Mouse (Mus musculus) liver, postnatal 0 days (tissue): ENCODE data around the gene Casp2. TPM values are rescaled to one million over a fixed set of nuclear protein-coding genes. Genes with fewer than 3 reads are reported as not detected.

ENCODE experiments used
- ATAC-seq: fragments of 200-750 bp; cut with Nextera tagmentation; 2 replicates; pipeline ENCODE4 v1.8.0; 2017; ENCODE audit warnings: mild to moderate bottlenecking, moderate library complexity
- DNase-seq: peaks from one replicate; pipeline ENCODE4 v3.0.0-alpha.2; 2016
- H3K27ac ChIP-seq: fragments of 300-500 bp; sonication (generic); 2 replicates; pipeline ENCODE4 v1.5.1; 2014; ENCODE audit warnings: antibody characterized with exemption, moderate library complexity, mild to moderate bottlenecking, low read depth
- H3K27me3 ChIP-seq: fragments of 300-500 bp; sonication (generic); 2 replicates; pipeline ENCODE4 v1.6.1; 2014; ENCODE audit warnings: low read length, control low read depth, mixed read lengths; ENCODE audit not compliant: insufficient read depth
- H3K36me3 ChIP-seq: fragments of 300-500 bp; sonication (generic); replicated peaks from 2 replicates; pipeline ENCODE4 v1.6.1; 2014; ENCODE audit warnings: mild to moderate bottlenecking, control low read depth, low read length, moderate library complexity, mixed read lengths; ENCODE audit not compliant: insufficient read depth
- H3K4me1 ChIP-seq: fragments of 300-500 bp; sonication (generic); 2 replicates; pipeline ENCODE4 v1.6.1; 2014; ENCODE audit warnings: antibody characterized with exemption, mild to moderate bottlenecking, control low read depth; ENCODE audit not compliant: insufficient read depth
- H3K4me2 ChIP-seq: fragments of 300-500 bp; sonication (generic); 2 replicates; pipeline ENCODE4 v1.6.1; 2014; ENCODE audit warnings: low read depth, mild to moderate bottlenecking, low read length, moderate library complexity, mixed read lengths
- H3K4me3 ChIP-seq: fragments of 300-500 bp; sonication (generic); 2 replicates; pipeline ENCODE4 v1.5.1; 2014; ENCODE audit warnings: low read depth, low read length
- H3K9ac ChIP-seq: fragments of 300-500 bp; sonication (generic); replicated peaks from 2 replicates; pipeline ENCODE4 v1.6.1; 2014; ENCODE audit warnings: mild to moderate bottlenecking, moderate library complexity
- H3K9me3 ChIP-seq: fragments of 300-500 bp; sonication (generic); 2 replicates; pipeline ENCODE4 v1.6.1; 2016; ENCODE audit warnings: mild to moderate bottlenecking, control low read depth, low read length, mixed read lengths
- CTCF ChIP-seq: sonication (generic); IDR thresholded peaks from 2 replicates; pipeline ENCODE4 v1.5.1; 2016; ENCODE audit warnings: antibody characterized with exemption, low read depth
- EP300 ChIP-seq: IDR thresholded peaks from 2 replicates; pipeline ENCODE4 v1.6.1; 2016; ENCODE audit warnings: antibody characterized with exemption, low read depth, mild to moderate bottlenecking
- WGBS: fragments of 180-500 bp; shearing (Covaris S2); extraction: QIAGEN DNeasy Blood & Tissue Kit; methylation state at CpG from one replicate; pipeline ENCODE4 v1.1.7; 2014; ENCODE audit not compliant: insufficient replicate concordance; 5-methylcytosine and 5-hydroxymethylcytosine counted together
- polyA plus RNA-seq: library from polyadenylated mRNA; unstranded; fragments of >200 nt; fragmentation: Nextera tagmentation; extraction: Ambion mirVana; gene quantifications from 2 replicates; pipeline ENCODE4 v1.2.1, GENCODE M21; 2015

Casp2 gene
- polyA plus RNA-seq, result 10.3 and 11.1 TPM in 2 replicates

GRCm38 (mm10) chr6:42264626-42265312 is at the start of gene Casp2:
Gene Casp2 (plus strand): TSS chr6:42264985.
- peak; percentile 98 for DNase-seq
- TF ChIP-seq EP300 (0 out of 2 replicates have a peak, but pooled peaks have one; percentile 17), CTCF (peak; percentile 91)
- Histone ChIP-seq H3K9ac (peak within 1 kb of the TSS; percentile 89), H3K4me2 (peak within 1 kb of the TSS; percentile 85), H3K27me3 (no peaks in the 10 kb centered on the region), H3K9me3 (no peaks in the 10 kb centered on the region), H3K4me1 (peaks cover 9% of the 10 kb centered on the region; the same call in 1 of the 2 replicates), H3K36me3 (peaks cover 25% of the 10 kb centered on the region), H3K4me3 (peak within 1 kb of the TSS; percentile 96), H3K27ac (peak within 1 kb of the TSS; percentile 92)
- peak; percentile 99 for ATAC-seq
- WGBS, result 0% methylated on average over 49 of the region's 51 CpGs

- TF ChIP-seq CTCF (no peak), EP300 (no peak)
- Histone ChIP-seq H3K4me3 (no peak within 1 kb of the TSS), H3K36me3 (no peaks in the 10 kb centered on the region), H3K27me3 (no peaks in the 10 kb centered on the region), H3K27ac (no peak within 1 kb of the TSS), H3K4me1 (no peaks in the 10 kb centered on the region), H3K9ac (no peak within 1 kb of the TSS), H3K4me2 (no peak within 1 kb of the TSS), H3K9me3 (no peaks in the 10 kb centered on the region)
- DNase-seq (no peak), ATAC-seq (no peak)
- WGBS, result 48% methylated on average over 2 of the region's 2 CpGs
Measured at GRCm38 (mm10) chr6:42215028-42215427, 49.8 kb upstream of the Casp2 start, which contains the start of gene Tas2r144. Gene Tas2r144 (plus strand): TSS chr6:42215328.

DNA sequence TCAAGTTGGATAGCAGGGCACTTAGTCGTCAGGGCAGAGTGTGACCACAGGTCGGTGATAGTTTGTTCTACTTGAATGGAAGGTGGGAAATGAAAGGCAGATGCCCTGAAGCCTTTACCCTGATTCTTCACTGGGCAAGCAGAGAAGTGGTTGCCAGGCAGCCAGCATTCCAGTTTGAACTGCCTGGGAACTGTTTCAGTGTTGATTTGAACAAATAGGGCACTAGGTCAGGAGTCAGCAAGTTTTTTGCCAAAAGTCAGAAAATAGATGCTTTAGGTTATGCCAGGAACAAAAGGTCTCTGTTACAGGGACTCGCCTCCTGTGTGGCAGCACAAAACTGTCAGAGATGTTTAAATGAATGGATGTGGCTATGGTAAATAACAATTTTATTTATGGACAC is 42.5 kb upstream of the Casp2 start:
- 66% methylated on average over 3 of the region's 3 CpGs for WGBS
- Histone ChIP-seq H3K36me3 (no peaks in the 10 kb centered on the region), H3K27me3 (no peaks in the 10 kb centered on the region), H3K4me3 (no peak overlapping the region), H3K9ac (no peak overlapping the region), H3K9me3 (no peaks in the 10 kb centered on the region), H3K27ac (no peak overlapping the region), H3K4me1 (no peaks in the 10 kb centered on the region), H3K4me2 (no peak overlapping the region)
- ATAC-seq, result peak; percentile 89
- DNase-seq, result peak; percentile 29
- TF ChIP-seq EP300, result no peak

GRCm38 (mm10) chr6:42225046-42225445 is 39.7 kb upstream of the Casp2 start:
- no peak overlapping the region for H3K9ac ChIP-seq
- H3K27me3 ChIP-seq, result no peaks in the 10 kb centered on the region
- DNase-seq, result no peak
- no peaks in the 10 kb centered on the region for H3K36me3 ChIP-seq
- ATAC-seq, result no peak
- H3K4me2 ChIP-seq, result no peak overlapping the region
- no peak overlapping the region for H3K4me3 ChIP-seq
- TF ChIP-seq EP300 (no peak), CTCF (no peak)
- 57% methylated on average over 4 of the region's 4 CpGs for WGBS
- no peak overlapping the region for H3K27ac ChIP-seq
- H3K9me3 ChIP-seq, result no peaks in the 10 kb centered on the region
- H3K4me1 ChIP-seq, result no peaks in the 10 kb centered on the region

DNA sequence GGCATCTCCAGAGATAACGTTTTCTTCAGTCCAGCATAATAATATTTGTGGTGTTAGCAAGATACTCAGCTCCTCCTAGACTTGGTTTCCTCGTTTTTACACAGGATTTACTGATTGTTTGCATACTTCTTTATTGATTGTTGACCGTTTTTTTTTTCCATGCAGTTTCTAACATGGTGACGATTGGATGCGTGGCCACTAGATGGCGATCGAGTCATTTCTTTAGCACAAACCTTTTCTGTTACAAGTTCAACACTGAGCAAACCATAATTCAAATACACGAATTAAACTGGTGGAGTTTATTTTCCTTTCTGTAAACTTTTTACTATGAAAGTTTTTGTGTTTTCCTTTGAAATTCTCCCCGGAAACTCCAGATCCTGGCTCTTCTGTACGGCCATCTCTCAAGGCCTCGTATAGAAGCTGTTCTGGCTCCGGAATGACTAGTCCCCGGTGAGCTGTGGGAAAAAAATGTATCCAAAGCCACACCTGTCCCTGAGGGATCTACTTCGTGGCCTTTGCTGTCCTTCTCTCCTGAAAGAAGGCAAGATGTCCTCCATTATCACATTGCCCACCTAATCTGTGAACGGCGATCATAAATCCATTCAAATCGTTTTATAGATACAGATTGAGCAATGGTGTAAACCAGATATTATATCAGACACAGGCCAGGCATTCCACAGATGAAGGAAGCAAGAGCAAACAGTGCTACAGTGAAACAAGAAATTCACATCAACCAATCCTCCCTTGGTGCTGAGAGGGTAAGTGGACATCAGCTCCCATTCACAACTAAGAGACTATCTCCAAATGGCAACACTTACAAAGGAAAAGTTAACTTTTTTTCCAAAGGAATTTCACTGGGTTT is 37.3 kb upstream of the Casp2 start:
- no peaks in the 10 kb centered on the region for H3K36me3 ChIP-seq
- H3K4me2 ChIP-seq, result no peak overlapping the region
- 31% methylated on average over 17 of the region's 17 CpGs for WGBS
- H3K27me3 ChIP-seq, result no peaks in the 10 kb centered on the region
- no peaks in the 10 kb centered on the region for H3K9me3 ChIP-seq
- DNase-seq (peak; percentile 78), ATAC-seq (no peak)
- peak; percentile 87 for TF ChIP-seq CTCF
- no peak for TF ChIP-seq EP300
- H3K27ac ChIP-seq, result no peak overlapping the region
- H3K9ac ChIP-seq, result no peak overlapping the region
- no peaks in the 10 kb centered on the region for H3K4me1 ChIP-seq
- no peak overlapping the region for H3K4me3 ChIP-seq

GRCm38 (mm10) chr6:42229610-42230009 is 35.2 kb upstream of the Casp2 start:
- H3K27ac ChIP-seq, result no peak overlapping the region
- DNase-seq (no peak), ATAC-seq (no peak)
- H3K9ac ChIP-seq, result no peak overlapping the region
- H3K4me1 ChIP-seq, result no peaks in the 10 kb centered on the region
- no peak overlapping the region for H3K4me3 ChIP-seq
- WGBS, result 56% methylated on average over 4 of the region's 4 CpGs
- no peaks in the 10 kb centered on the region for H3K36me3 ChIP-seq
- H3K4me2 ChIP-seq, result no peak overlapping the region
- TF ChIP-seq CTCF (no peak), EP300 (no peak)
- H3K27me3 ChIP-seq, result no peaks in the 10 kb centered on the region
- H3K9me3 ChIP-seq, result no peaks in the 10 kb centered on the region
